Mouse (Mus musculus): Measurements from ENCODE around the gene Aurkaip1. TPM values are rescaled to one million over a fixed set of nuclear protein-coding genes. Genes with fewer than 3 reads are reported as not detected.
"Not testable (repeated sequence)": the region's sequence is repeated elsewhere in the genome, so short reads cannot be mapped to it uniquely, and the experiment has no call there.

Aurkaip1 gene
- total RNA-seq (2021) = 100 to 1,000 TPM; 102 to 105 TPM
- long read RNA-seq, experiment 1, transcript Aurkaip1-201 (4 exons, 1,159 nt) = major isoform, 57 of 91 reads
- long read RNA-seq, experiment 1, transcript Aurkaip1-203 (3 exons, 1,029 nt) = minor isoform, 18 of 91 reads
- long read RNA-seq, experiment 1, partial matches to known transcripts = 2 of 91 reads
- long read RNA-seq, experiment 1, other reads (novel, unspliced or antisense) = 14 of 91 reads
- long read RNA-seq, experiment 2, transcript Aurkaip1-203 (3 exons, 1,029 nt) = minor isoform, 23 of 115 reads
- long read RNA-seq, experiment 2, transcript Aurkaip1-201 (4 exons, 1,159 nt) = major isoform, 73 of 115 reads
- long read RNA-seq, experiment 2, transcript Aurkaip1-202 (4 exons, 773 nt) = minor isoform, 5 of 115 reads
- long read RNA-seq, experiment 2, partial matches to known transcripts = 3 of 115 reads
- long read RNA-seq, experiment 2, other reads (novel, unspliced or antisense) = 11 of 115 reads

DNA sequence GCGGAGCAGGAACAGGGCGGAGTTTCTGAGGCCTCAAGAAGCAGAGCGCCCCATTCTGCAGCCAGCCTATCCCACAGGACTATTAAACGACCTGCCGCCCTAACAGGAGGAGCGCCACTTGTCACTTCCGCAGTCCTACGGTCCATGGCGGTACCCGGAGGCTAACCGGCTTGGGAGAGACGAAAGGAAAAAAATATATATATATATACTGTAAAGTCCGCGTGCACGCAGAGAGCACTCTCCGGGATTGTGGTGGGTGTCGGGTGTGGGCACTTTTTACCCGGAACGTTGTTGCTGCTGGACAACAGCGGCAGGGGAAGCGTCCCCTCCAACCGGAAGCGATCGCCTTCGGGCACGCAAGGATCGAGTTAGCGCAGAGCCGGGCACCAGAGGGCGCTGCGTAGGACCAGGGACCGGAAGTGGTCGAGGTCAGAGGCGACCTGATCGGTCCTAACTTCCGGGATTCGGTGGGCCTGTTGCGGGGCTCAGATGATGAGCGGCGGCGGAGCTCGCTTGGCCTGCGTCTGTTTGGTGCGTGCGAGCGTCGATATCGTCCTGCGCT, at the start of gene Aurkaip1:
Gene Aurkaip1 (plus strand): TSS at position 68 of the 562 bp plus-strand sequence.
- H3K27ac ChIP-seq = peak within 1 kb of the TSS; percentile 94
- TF ChIP-seq CTCF (conservative IDR thresholded peaks at IDR 0.05) = peak; percentile 79
- peak; percentile 94 to 96 for DNase-seq (ENCODE audit: low spot score in 2 of 2)
- H3K4me3 ChIP-seq = peak within 1 kb of the TSS; percentile 86

DNA sequence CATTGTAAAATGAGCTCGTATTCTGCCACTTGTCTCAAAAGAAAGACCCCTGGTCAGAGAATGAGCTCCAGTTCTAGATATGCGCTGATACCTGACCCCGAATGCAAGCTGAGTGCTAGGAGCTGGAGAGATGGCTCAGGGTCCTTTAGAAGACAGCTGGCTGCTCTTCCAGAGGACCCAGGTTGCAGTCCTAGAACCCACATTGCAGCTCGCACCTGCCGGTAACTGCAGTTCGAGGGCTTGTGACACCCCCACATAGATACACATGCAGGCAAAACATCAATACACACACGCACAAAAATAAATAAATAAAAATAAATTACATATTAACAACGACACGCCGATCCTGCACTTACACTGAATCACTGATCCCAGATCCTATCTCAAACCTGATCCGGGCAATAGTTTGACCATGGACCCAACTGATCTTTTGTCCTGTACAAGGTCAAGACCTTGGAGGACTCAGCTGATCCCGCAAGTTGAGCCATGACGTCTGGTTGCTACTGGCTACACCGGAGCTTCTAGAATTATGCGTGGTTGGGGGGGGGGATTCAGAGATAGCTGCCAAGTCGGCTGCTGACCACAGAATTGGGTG, 47.5 kb upstream of the Aurkaip1 start:
- H3K4me3 ChIP-seq = peak overlapping the region; percentile 75
- peak overlapping the region; percentile 96 for H3K27ac ChIP-seq
- TF ChIP-seq CTCF (conservative IDR thresholded peaks at IDR 0.05) = no peak
- DNase-seq (ENCODE audit: low spot score in 2 of 2) = no peak

DNA sequence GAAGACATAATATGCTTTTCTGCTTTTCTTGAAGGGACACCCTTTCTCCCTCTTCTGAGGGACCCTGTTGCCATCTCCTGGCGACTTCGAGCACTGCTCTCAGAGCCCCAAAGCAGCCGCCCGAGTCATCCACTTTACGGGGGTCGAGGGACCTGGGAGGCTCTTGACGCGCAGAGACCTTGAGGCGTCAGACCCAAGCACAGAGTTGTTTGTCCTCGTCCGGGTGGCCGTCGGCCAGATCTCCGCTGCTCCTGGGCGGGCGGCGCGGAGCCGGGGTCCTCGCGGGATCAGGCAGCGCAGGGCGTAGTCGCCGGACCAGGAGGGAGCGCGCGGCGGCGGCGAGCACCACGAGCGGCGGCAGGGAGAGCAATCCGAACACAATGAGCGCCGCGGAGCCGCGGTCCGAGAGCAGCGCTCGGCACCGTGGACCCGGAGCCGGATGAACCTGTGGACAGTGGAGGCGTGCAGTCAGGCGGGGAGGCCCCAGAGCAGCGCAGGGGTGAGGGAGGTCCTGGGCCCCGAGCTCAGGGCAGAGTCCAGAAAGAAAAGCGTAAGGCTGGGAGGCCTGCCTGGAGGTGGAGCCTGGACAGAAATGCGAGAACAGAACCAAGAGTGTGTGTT, 46.9 kb upstream of the Aurkaip1 start:
- peak; percentile 65 to 74 for DNase-seq (ENCODE audit: low spot score in 2 of 2)
- H3K4me3 ChIP-seq = peak overlapping the region; percentile 75
- H3K27ac ChIP-seq = peak overlapping the region; percentile 96
- TF ChIP-seq CTCF (conservative IDR thresholded peaks at IDR 0.05) = peak; percentile 88

DNA sequence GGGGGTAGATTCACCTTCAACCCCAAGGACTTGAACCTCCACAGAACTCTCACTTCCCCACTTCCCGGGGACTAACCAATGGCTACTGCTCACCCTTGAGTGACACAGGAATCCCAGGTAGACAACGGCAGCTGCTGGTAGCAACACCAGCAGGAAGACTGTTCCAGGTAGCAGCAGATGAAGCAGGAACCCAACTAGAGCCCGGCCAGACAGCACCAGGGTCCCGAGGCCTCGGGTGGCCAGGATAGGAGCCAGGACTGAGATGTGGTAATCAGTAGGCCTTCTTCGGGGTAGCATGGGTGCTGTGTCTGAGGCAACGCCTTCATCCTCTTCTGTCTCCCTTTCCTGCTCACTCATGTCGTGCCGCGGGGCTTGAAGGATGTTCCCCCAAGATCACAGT, 45.8 kb upstream of the Aurkaip1 start:
- no peak for DNase-seq (ENCODE audit: low spot score in 2 of 2)
- Histone ChIP-seq H3K4me3 (peak overlapping the region; percentile 27), H3K27ac (peak overlapping the region; percentile 86)
- no peak for TF ChIP-seq CTCF (conservative IDR thresholded peaks at IDR 0.05)

DNA sequence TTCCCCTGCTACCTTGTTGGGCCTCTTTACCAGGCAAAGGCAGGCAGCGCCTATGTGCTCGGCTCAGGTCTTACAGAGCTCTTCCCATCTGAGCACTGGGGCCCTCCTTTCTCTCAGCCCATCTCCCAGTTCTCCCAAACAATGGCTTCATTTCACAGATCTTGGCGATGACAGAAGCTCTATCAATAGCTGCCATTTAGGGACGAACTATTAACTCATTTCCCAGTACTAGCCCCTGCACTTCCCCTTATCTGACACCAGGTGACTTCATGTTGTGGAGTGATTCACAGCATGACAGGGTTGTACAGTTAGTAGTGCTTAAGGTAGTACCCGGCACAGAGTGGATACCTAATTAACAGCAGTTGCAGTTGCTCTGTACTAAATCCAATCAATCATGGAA, 45.3 kb upstream of the Aurkaip1 start, which contains the start of gene Tmem88b:
Gene Tmem88b (minus strand): TSS at position 56 of the 400 bp plus-strand sequence.
- H3K4me3 ChIP-seq = peak within 1 kb of the TSS; percentile 75
- peak within 1 kb of the TSS; percentile 96 for H3K27ac ChIP-seq
- TF ChIP-seq CTCF (conservative IDR thresholded peaks at IDR 0.05) = peak; percentile 60
- no peak for DNase-seq (ENCODE audit: low spot score in 2 of 2)

DNA sequence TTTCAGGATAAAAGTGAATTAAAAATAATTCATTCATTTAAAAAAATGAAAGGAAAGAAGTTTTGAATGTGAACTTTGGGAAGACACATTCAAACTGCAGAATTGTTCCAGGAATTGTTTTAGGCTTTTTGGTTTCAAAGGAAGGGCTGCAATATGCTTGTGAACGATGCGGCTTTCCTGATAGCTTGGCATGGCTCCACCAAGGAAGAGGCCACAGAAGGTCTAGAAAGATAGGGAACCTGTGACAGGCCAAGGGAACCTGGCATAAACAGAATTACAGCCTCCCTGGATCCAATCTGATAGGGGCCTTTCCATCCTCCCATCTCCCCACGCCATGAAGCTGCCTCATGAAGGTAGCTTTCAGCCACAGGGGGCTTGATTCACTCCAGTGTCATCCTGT, 42.8 kb upstream of the Aurkaip1 start:
- Histone ChIP-seq H3K4me3 (no peak overlapping the region), H3K27ac (no peak overlapping the region)
- DNase-seq (ENCODE audit: low spot score in 2 of 2) = no peak
- no peak for TF ChIP-seq CTCF (conservative IDR thresholded peaks at IDR 0.05)

DNA sequence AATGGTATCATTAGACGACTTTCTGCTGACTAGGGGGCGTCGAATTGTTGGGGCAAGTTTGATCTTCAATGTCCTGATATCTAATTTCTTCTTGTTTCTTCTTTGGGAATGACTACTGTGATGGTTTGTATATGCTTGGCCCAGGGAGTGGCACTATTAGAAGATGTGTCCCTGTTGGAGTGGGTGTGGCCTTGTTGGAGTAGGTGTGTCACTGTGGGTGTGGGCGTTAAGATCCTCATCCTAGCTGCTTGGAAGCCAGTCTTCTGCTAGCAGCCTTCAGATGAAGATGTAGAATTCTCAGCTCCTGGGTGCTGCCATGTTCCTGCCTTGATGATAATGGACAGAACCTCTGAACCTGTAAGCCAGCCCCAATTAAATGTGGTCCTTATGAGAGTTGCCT, 42.2 kb upstream of the Aurkaip1 start:
- not testable (repeated sequence) for H3K4me3 ChIP-seq; H3K27ac ChIP-seq; DNase-seq (ENCODE audit: low spot score in 2 of 2)

DNA sequence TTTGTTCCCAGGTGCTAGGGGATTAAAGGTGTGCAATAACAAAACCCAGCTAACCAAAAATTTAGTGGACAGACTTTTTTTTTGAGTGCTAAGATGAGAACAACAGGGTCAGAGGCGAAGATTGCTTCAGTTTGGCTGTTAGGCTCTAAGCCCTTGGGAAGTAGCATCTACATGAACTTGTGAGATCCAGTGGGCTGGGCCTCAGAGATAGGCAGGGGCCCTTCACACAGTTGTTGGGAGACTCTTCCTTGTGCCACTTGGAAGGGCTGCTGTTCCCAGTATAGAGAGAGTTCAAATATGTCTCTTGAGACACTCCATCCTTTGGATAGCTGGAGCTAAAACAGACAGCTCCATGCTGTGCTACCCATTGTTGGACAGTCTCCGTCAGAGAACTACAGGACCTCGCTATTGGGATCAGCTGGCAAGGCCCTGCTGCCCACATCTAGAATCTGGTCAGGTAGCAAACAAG, 41.0 kb upstream of the Aurkaip1 start, which contains the start of gene Ankrd65:
Gene Ankrd65 (plus strand): TSS at position 419 of the 469 bp plus-strand sequence.
- no peak for TF ChIP-seq CTCF (conservative IDR thresholded peaks at IDR 0.05)
- DNase-seq (ENCODE audit: low spot score in 2 of 2) = no peak
- H3K4me3 ChIP-seq = no peak within 1 kb of the TSS
- H3K27ac ChIP-seq = no peak within 1 kb of the TSS

DNA sequence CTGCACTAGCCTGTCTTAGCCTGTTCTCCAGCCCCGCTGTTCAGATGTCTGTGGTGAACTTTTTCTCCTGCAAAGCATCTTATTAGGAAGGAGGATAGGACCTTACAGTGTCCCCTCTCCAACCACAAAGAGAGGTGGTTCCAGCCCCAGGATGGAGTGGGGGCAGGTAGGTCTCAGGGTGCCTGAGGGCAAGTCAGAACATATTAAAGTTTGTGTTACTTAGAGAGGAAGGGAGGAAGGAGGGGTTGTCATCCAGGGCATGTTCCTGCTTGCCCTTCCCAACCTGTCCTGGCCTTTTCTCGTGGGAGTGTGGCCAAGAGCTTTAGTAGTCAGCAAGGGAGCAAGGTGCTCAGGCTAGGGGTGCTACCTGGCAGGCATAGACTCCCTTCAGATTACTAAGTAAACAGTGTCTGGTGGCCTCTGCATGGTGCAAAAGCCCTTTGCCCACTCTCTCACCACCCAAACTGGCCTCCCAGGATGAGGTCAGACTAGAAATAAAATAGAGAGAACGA, 40.4 kb upstream of the Aurkaip1 start:
- no peak for DNase-seq (ENCODE audit: low spot score in 2 of 2)
- Histone ChIP-seq H3K27ac (no peak overlapping the region), H3K4me3 (no peak overlapping the region)
- no peak for TF ChIP-seq CTCF (conservative IDR thresholded peaks at IDR 0.05)

DNA sequence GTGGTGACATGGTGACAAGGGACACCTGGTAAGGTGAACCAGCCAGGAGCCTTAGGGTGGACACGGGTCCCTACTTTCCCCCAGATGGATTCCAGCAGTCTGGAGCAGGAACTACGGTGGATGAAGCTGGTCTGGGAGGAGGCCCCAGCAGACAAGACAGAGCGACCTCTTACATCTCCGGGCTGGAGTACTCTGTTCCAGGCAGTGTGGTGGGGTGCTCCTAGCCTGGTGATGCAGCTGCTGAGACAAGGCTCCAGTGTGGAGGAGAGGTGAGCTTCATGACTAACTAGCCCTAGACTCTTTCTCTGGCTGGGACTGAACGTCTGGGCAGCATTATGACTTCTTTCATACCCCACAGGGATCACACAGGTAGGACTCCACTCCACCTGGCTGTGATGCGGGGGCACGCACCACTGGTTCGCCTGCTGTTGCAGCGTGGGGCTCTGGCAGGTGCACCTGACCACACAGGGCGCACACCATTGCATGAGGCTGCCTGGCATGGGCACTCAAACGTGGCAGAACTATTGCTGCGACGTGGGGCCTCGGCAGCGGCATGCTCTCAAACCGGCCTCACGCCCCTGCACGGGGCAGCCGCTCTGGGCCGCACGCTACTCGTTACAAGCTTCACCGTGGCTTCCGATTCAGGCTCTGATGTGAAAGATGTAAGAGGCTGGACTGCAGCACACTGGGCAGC, 39.7 kb upstream of the Aurkaip1 start:
- H3K27ac ChIP-seq = no peak overlapping the region
- DNase-seq (ENCODE audit: low spot score in 2 of 2) = peak in 1 of 2 experiments; percentile 6
- H3K4me3 ChIP-seq = no peak overlapping the region
- TF ChIP-seq CTCF (conservative IDR thresholded peaks at IDR 0.05) = no peak

DNA sequence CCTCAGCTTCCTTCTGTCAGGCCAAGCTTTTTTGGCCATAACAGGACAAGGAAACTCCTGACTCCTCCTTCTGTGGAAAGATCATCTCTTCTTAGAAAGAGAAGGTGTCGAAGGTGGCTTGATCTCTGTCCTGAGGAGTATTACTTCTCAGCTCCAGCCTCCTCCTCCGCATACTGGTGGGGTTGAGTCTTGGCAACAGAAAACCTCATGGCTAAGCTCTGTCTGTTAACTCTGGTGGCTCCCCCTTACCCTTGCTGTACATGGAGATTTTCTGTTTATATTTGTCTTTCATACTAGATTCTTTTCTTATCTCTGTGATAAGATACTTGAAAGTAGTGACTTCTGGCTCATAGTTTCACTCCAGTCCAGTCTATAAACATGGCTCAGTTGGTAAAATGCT, 37.3 kb upstream of the Aurkaip1 start:
- DNase-seq (ENCODE audit: low spot score in 2 of 2) = no peak
- no peak for TF ChIP-seq CTCF (conservative IDR thresholded peaks at IDR 0.05)
- no peak overlapping the region for H3K27ac ChIP-seq
- no peak overlapping the region for H3K4me3 ChIP-seq

DNA sequence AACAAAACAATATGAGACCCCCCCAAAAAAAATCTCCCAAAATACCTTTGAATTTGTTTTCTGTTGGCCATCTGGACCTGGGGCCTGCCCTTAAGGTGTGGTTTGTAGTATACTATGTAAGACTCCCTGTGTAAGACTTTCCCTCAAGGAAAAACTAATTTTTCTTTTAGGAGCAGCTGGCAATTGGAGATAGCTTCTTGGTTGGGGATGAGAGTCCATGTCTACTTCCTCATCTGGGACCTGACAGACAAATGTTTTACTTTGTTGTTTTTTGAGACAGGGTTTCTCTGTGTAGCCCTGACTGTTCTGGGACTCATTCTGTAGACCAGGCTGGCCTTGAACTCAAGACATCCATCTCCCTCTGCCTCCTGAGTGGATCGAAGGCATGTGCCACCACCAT, 29.0 kb upstream of the Aurkaip1 start:
- no peak for DNase-seq (ENCODE audit: low spot score in 2 of 2)
- no peak overlapping the region for H3K4me3 ChIP-seq
- no peak overlapping the region for H3K27ac ChIP-seq
- TF ChIP-seq CTCF (conservative IDR thresholded peaks at IDR 0.05) = no peak

All from layer of hippocampus, adult 2 months (tissue).